Comparison of ENCODE assay signal across 17 mouse cellular contexts in genomic region chr9:45546902-45547578, GRCm38 (mm10).
DNase-seq lines count a peak whose midpoint lies in the region; ATAC-seq and TF ChIP-seq lines count a peak whose summit lies in the region.
"Had no signal": no experiment of that assay in that cellular context is flagged by ENCODE, and none has a peak within 500 bp of the region (broad histone marks: within the 10 kb centered on the region; RNA-seq: fewer than 3 reads in every experiment).

No protein-coding gene starts in this region.

- H3K4me3 ChIP-seq in hindbrain, embryonic 10.5 days, result no peak overlapping the region
- no peak overlapping the region for H3K4me3 ChIP-seq in hindbrain, embryonic 16.5 days (ENCODE audit: low read length)
- no peak overlapping the region for H3K4me3 ChIP-seq in midbrain, embryonic 10.5 days
- H3K4me3 ChIP-seq in midbrain, embryonic 11.5 days (ENCODE audit: low read depth, low read length), result no peak overlapping the region
- no peak overlapping the region for H3K4me3 ChIP-seq in cortical plate, adult 2 months (ENCODE audit: insufficient read depth, low read length)
- no peak overlapping the region for H3K4me3 ChIP-seq in olfactory bulb, adult 2 months (ENCODE audit: insufficient read depth, low read depth, low read length)
- no peak overlapping the region for H3K4me3 ChIP-seq in intestine, embryonic 16.5 days (ENCODE audit: low read length)
- H3K4me3 ChIP-seq: heart, adult 2 months; myocyte had no signal

- no peak for TF ChIP-seq CTCF in cortical plate, adult 2 months (IDR thresholded peaks at IDR 0.05; ENCODE audit: extremely low read depth, insufficient read depth, low read length)
- TF ChIP-seq CTCF in olfactory bulb, adult 2 months (IDR thresholded peaks at IDR 0.05; ENCODE audit: insufficient read depth, low read depth, low read length), result no peak

- no peak for TF ChIP-seq POLR2A in cortical plate, adult 2 months (IDR thresholded peaks at IDR 0.05; ENCODE audit: extremely low read depth, insufficient read depth, low read length)
- TF ChIP-seq POLR2A in olfactory bulb, adult 2 months (IDR thresholded peaks at IDR 0.05; ENCODE audit: insufficient read depth, low read depth, low read length), result no peak

- no peaks in the 10 kb centered on the region for H3K27me3 ChIP-seq in hindbrain, embryonic 10.5 days (ENCODE audit: insufficient read depth, poor library complexity, severe bottlenecking)
- H3K27me3 ChIP-seq in hindbrain, embryonic 16.5 days (replicated peaks; ENCODE audit: control insufficient read depth, insufficient read depth, low read length), result no peaks in the 10 kb centered on the region
- H3K27me3 ChIP-seq in midbrain, embryonic 10.5 days (ENCODE audit: low read depth, poor library complexity, severe bottlenecking), result no peaks in the 10 kb centered on the region
- no peaks in the 10 kb centered on the region for H3K27me3 ChIP-seq in midbrain, embryonic 11.5 days (ENCODE audit: control insufficient read depth, insufficient read depth, low read length)
- H3K27me3 ChIP-seq in intestine, embryonic 16.5 days (replicated peaks; ENCODE audit: control insufficient read depth, insufficient read depth, low read length), result no peaks in the 10 kb centered on the region

- H3K9me3 ChIP-seq in hindbrain, embryonic 10.5 days, result no peaks in the 10 kb centered on the region
- no peaks in the 10 kb centered on the region for H3K9me3 ChIP-seq in hindbrain, embryonic 16.5 days (ENCODE audit: control insufficient read depth, low read length)
- no peaks in the 10 kb centered on the region for H3K9me3 ChIP-seq in midbrain, embryonic 10.5 days (replicated peaks)
- H3K9me3 ChIP-seq in midbrain, embryonic 11.5 days (ENCODE audit: control insufficient read depth, low read length), result no peaks in the 10 kb centered on the region
- H3K9me3 ChIP-seq in intestine, embryonic 16.5 days (ENCODE audit: control insufficient read depth, low read length), result no peaks in the 10 kb centered on the region

- H3K4me1 ChIP-seq in hindbrain, embryonic 10.5 days (replicated peaks), result peaks cover 30% of the 10 kb centered on the region
- H3K4me1 ChIP-seq in hindbrain, embryonic 16.5 days (ENCODE audit: control insufficient read depth, insufficient read depth, low read depth, low read length), result peaks cover 18% of the 10 kb centered on the region
- peaks cover 45% of the 10 kb centered on the region for H3K4me1 ChIP-seq in midbrain, embryonic 10.5 days
- peaks cover 12% of the 10 kb centered on the region for H3K4me1 ChIP-seq in midbrain, embryonic 11.5 days (ENCODE audit: control insufficient read depth, insufficient read depth, low read length)
- peaks cover 15% of the 10 kb centered on the region for H3K4me1 ChIP-seq in cortical plate, adult 2 months (ENCODE audit: control insufficient read depth, insufficient read depth, low read length)
- H3K4me1 ChIP-seq in olfactory bulb, adult 2 months (ENCODE audit: control insufficient read depth, insufficient read depth, low read length), result peaks cover 49% of the 10 kb centered on the region
- H3K4me1 ChIP-seq in intestine, embryonic 16.5 days (ENCODE audit: control insufficient read depth, insufficient read depth, low read length), result no peaks in the 10 kb centered on the region

- H3K4me2 ChIP-seq in hindbrain, embryonic 16.5 days (ENCODE audit: low read length), result no peak overlapping the region
- no peak overlapping the region for H3K4me2 ChIP-seq in midbrain, embryonic 11.5 days
- no peak overlapping the region for H3K4me2 ChIP-seq in intestine, embryonic 16.5 days (ENCODE audit: low read depth, low read length)

- no peak for ATAC-seq in hindbrain, embryonic 16.5 days
- ATAC-seq in midbrain, embryonic 11.5 days (ENCODE audit: low FRiP score), result no peak
- no peak for ATAC-seq in intestine, embryonic 16.5 days
- ATAC-seq: forebrain, postnatal 0 days; Patski had no signal

- peak overlapping the region; percentile 76; the same call in 1 of the 2 replicates for H3K27ac ChIP-seq in hindbrain, embryonic 10.5 days
- H3K27ac ChIP-seq in hindbrain, embryonic 16.5 days (ENCODE audit: low read depth, low read length), result no peak overlapping the region
- H3K27ac ChIP-seq in midbrain, embryonic 10.5 days (replicated peaks), result peak overlapping the region; percentile 77
- H3K27ac ChIP-seq in midbrain, embryonic 11.5 days (ENCODE audit: low read depth, low read length), result no peak overlapping the region
- 0 out of 2 replicates have a peak overlapping the region, but pooled peaks have one; percentile 48 for H3K27ac ChIP-seq in cortical plate, adult 2 months (ENCODE audit: insufficient read depth, low read length)
- H3K27ac ChIP-seq in olfactory bulb, adult 2 months (ENCODE audit: insufficient read depth, low read depth, low read length), result peak overlapping the region; percentile 72
- H3K27ac ChIP-seq in intestine, embryonic 16.5 days (ENCODE audit: low read length), result no peak overlapping the region
- H3K27ac ChIP-seq: heart, adult 2 months; liver, embryonic 14.5 days had no signal

- WGBS in hindbrain, embryonic 10.5 days, result 84% methylated on average over 7 of the region's 7 CpGs
- WGBS in hindbrain, embryonic 16.5 days, result 74% methylated on average over 7 of the region's 7 CpGs
- 84% methylated on average over 7 of the region's 7 CpGs for WGBS in midbrain, embryonic 10.5 days
- 83% methylated on average over 7 of the region's 7 CpGs for WGBS in midbrain, embryonic 11.5 days
- 60% methylated on average over 7 of the region's 7 CpGs for WGBS in olfactory bulb, adult 2 months
- WGBS in intestine, embryonic 16.5 days, result 61% methylated on average over 7 of the region's 7 CpGs

- no peak overlapping the region for H3K9ac ChIP-seq in hindbrain, embryonic 16.5 days (ENCODE audit: low read depth, low read length)
- H3K9ac ChIP-seq in midbrain, embryonic 11.5 days (ENCODE audit: low read length), result no peak overlapping the region
- H3K9ac ChIP-seq in intestine, embryonic 16.5 days (ENCODE audit: low read depth, low read length), result no peak overlapping the region
- H3K9ac ChIP-seq: forebrain, postnatal 0 days; liver, embryonic 14.5 days had no signal

- no peak for DNase-seq in hindbrain, embryonic 10.5 days (ENCODE audit: low spot score)
- no peak for DNase-seq in midbrain, embryonic 10.5 days (ENCODE audit: low spot score)
- DNase-seq in midbrain, embryonic 11.5 days (ENCODE audit: low spot score, missing footprints), result no peak
- DNase-seq: cerebellum, adult 11-12 months; forebrain, postnatal 0 days; kidney, adult 9 months; lung, postnatal 4 days; right cerebral cortex, postnatal 4 days; thymus, adult 2 months had no signal

- H3K36me3 ChIP-seq in hindbrain, embryonic 10.5 days, result no peaks in the 10 kb centered on the region
- no peaks in the 10 kb centered on the region for H3K36me3 ChIP-seq in hindbrain, embryonic 16.5 days (ENCODE audit: control insufficient read depth, insufficient read depth, low read length)
- no peaks in the 10 kb centered on the region for H3K36me3 ChIP-seq in midbrain, embryonic 10.5 days
- no peaks in the 10 kb centered on the region for H3K36me3 ChIP-seq in midbrain, embryonic 11.5 days (ENCODE audit: control insufficient read depth, insufficient read depth, low read length)
- H3K36me3 ChIP-seq in intestine, embryonic 16.5 days (ENCODE audit: control insufficient read depth, insufficient read depth, low read length), result no peaks in the 10 kb centered on the region

Comparison
In these comparisons a context has a peak if more than half of its experiments do, and no peak if none do; other contexts are left out.
1. H3K27ac ChIP-seq: peak in hindbrain, embryonic 10.5 days (single experiment), midbrain, embryonic 10.5 days (single experiment), cortical plate, adult 2 months (single experiment) and olfactory bulb, adult 2 months (single experiment); none in hindbrain, embryonic 16.5 days (single experiment), midbrain, embryonic 11.5 days (single experiment) and intestine, embryonic 16.5 days (single experiment).